Mouse (Mus musculus) limb, embryonic 15.5 days (tissue): ENCODE measurements around the gene Stab2. TPM values are rescaled to one million over a fixed set of nuclear protein-coding genes. Genes with fewer than 3 reads are reported as not detected.

Experiments used
- ATAC-seq: fragments of 200-750 bp; cut with Nextera tagmentation; 2 replicates; pipeline ENCODE4 v1.8.0; 2017; ENCODE audit warnings: low read depth, moderate TSS enrichment; ENCODE audit not compliant: insufficient number of reproducible peaks, low FRiP score, low TSS enrichment
- H3K27ac ChIP-seq: fragments of 300-500 bp; sonication (generic); 2 replicates; pipeline ENCODE4 v1.5.1; 2015; ENCODE audit warnings: moderate library complexity, mild to moderate bottlenecking, inconsistent platforms
- H3K27me3 ChIP-seq: fragments of 300-500 bp; sonication (generic); 2 replicates; pipeline ENCODE4 v1.6.1; 2015; ENCODE audit warnings: inconsistent platforms
- H3K36me3 ChIP-seq: fragments of 300-500 bp; sonication (generic); 2 replicates; pipeline ENCODE4 v1.6.1; 2015; ENCODE audit warnings: inconsistent platforms
- H3K4me1 ChIP-seq: fragments of 300-500 bp; sonication (generic); 2 replicates; pipeline ENCODE4 v1.6.1; 2015; ENCODE audit warnings: inconsistent platforms
- H3K4me2 ChIP-seq: fragments of 300-500 bp; sonication (generic); 2 replicates; pipeline ENCODE4 v1.6.1; 2015; ENCODE audit warnings: mild to moderate bottlenecking, inconsistent platforms
- H3K4me3 ChIP-seq: fragments of 300-500 bp; sonication (generic); 2 replicates; pipeline ENCODE4 v1.5.1; 2015; ENCODE audit warnings: mild to moderate bottlenecking, inconsistent platforms
- H3K9ac ChIP-seq: fragments of 300-500 bp; sonication (generic); 2 replicates; pipeline ENCODE4 v1.6.1; 2015; ENCODE audit warnings: inconsistent platforms
- H3K9me3 ChIP-seq: fragments of 300-500 bp; sonication (generic); 2 replicates; pipeline ENCODE4 v1.6.1; 2016; ENCODE audit warnings: inconsistent platforms
- WGBS: fragments of 180-500 bp; shearing (Covaris S2); methylation state at CpG from one replicate; pipeline ENCODE4 v1.1.7; 2015; 5-methylcytosine and 5-hydroxymethylcytosine counted together
- polyA plus RNA-seq: library from polyadenylated mRNA; unstranded; fragments of >200 nt; fragmentation: Nextera tagmentation; extraction: Ambion mirVana; gene quantifications from 2 replicates; pipeline ENCODE4 v1.2.1, GENCODE M21; 2015

Gene Stab2
- 0.14 and 0.23 TPM in 2 replicates for polyA plus RNA-seq

DNA sequence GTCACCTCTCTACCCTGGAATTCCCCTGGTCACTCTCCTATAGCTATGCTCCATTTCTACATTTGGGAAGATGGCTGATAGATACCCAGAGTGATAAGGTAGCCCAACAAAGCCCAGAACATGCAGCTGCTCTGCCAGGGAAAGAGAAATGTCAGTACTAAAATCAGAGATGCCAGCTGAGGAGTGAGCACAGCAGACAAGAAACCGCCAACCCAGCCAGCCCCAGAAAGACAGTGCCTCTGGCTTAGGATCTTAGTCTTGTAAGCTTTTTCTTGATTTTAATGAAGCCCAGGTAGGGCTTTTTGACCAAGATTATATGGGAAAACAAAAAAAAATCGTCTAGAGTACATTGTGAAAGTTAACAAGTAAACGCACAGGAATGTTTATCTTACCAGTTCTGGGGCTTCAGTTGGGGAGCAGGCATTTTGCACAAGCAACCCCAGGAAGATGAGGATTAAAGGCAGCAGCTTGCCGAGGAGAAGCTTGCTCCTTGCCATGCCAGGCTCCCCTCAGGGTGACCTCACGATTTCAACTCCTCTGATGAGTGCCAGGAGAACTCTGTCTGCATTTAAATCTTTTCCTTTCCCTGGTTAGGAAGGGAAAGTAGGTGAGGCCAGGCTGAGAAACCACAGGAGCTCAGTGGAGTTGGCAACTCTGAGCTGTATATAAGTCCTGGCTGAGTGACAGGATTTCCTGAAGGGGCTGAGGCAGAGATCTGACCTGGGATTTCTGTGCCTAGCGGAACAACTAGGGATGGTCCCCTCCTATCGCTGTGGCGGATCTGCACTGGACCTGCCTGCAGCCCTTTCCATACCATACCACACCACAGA, at the start of gene Stab2:
Stab2 (minus strand) TSS at position 641 of the 830 bp plus-strand sequence.
- H3K4me1 ChIP-seq: no peaks in the 10 kb centered on the region
- H3K27ac ChIP-seq: no peak within 1 kb of the TSS
- H3K9me3 ChIP-seq: no peaks in the 10 kb centered on the region
- ATAC-seq: no peak
- H3K9ac ChIP-seq: no peak within 1 kb of the TSS
- no peak within 1 kb of the TSS for H3K4me2 ChIP-seq
- H3K4me3 ChIP-seq: no peak within 1 kb of the TSS
- H3K27me3 ChIP-seq: no peaks in the 10 kb centered on the region
- H3K36me3 ChIP-seq: no peaks in the 10 kb centered on the region
- 51% methylated on average over 8 of the region's 8 CpGs for WGBS

DNA sequence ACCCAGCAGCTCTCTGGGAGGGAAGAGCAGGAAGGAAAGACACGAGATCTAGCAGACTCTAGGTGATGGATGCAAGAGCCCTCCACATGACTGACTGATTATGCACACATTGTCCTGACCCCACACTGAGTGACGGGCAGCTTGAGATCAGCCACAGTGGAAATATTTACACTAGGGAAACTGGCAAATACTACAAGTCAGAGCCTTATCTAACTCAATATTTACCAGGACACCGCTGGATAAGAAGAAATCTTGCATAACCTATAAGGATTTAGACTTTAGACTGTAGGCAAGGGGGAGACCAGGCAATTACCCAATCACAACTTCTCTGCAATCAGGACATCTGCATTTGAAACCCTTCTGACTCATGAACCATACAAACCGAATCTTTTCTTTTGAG, 43.9 kb upstream of the Stab2 start:
- ATAC-seq: no peak
- Histone ChIP-seq H3K4me3 (no peak overlapping the region), H3K36me3 (no peaks in the 10 kb centered on the region), H3K27me3 (no peaks in the 10 kb centered on the region), H3K4me2 (no peak overlapping the region), H3K9ac (no peak overlapping the region), H3K9me3 (no peaks in the 10 kb centered on the region), H3K4me1 (no peaks in the 10 kb centered on the region), H3K27ac (no peak overlapping the region)
- WGBS: 69% methylated on average over 4 of the region's 4 CpGs

DNA sequence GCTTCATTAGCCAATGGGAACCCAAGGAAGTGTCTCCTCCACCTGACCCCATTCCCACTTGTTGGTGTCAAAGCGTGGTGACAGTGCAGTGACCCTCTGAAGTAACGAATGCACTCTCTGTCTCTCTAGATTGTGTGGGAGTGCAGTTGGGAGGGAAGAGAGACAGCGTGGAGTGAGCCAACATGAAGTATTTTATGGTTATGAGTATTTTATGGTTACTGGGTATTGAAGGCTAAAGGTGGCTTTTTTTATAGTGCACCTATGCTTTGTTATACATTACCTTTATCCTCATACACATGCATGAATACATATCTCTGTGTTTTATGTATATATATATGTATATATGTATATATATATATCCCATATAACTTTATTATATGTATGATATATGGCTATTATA, 41.4 kb upstream of the Stab2 start:
- no peaks in the 10 kb centered on the region for H3K4me1 ChIP-seq
- no peak for ATAC-seq

DNA sequence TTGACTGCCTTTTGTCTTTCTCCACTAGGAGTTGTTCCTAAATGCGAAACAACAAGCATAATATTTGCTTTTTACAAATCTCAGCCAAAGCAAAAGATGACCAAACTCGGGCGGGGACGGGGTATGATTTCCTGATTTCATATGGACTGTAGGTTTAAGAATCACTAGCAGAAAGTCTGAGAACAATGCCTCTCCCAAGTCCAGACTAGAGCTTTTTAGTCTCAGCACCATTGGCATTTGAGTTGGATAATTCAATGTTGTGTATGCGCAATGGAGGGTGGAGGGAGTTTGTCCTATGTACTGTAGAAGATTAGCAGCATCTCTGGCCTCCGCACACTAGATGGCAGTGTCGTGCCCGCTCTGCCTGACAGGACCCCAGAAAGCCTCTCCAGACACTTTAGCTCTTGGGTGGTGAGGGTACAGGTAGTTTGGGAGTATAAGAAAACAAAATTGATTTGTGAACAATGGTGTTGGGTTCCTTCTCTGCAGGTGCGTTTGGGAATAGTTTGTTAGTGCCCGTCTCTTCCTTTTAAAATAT, 39.2 kb upstream of the Stab2 start:
- Histone ChIP-seq H3K4me3 (no peak overlapping the region), H3K4me1 (no peaks in the 10 kb centered on the region), H3K36me3 (no peaks in the 10 kb centered on the region), H3K4me2 (no peak overlapping the region), H3K27ac (no peak overlapping the region), H3K9me3 (no peaks in the 10 kb centered on the region), H3K9ac (no peak overlapping the region), H3K27me3 (no peaks in the 10 kb centered on the region)
- ATAC-seq: no peak
- 89% methylated on average over 10 of the region's 10 CpGs for WGBS

More for the DNA sequence above, 41.4 kb upstream of the Stab2 start:
- WGBS: 73% methylated on average over 3 of the region's 3 CpGs
- Histone ChIP-seq H3K36me3 (no peaks in the 10 kb centered on the region), H3K4me3 (no peak overlapping the region), H3K27me3 (no peaks in the 10 kb centered on the region), H3K27ac (no peak overlapping the region), H3K9ac (no peak overlapping the region), H3K9me3 (no peaks in the 10 kb centered on the region), H3K4me2 (no peak overlapping the region)

DNA sequence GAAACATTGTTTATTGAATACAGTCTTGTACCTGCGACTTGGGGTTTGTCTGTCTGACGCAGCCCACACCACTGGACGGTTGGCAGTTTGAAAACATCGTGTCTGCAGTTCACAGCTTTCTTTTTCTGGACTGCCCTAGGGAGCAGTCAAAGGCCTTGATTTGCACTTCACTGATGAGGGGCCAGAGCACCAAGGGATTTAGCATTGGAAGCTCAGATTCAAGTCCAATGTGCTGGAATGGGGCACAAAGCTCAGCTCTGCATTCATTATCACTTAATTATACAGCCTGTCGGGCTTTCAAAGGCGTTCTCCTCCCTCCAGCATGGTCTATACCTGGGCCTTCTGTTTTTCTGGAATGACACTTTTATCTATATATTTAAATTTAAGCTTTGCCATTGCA, 38.6 kb upstream of the Stab2 start:
- no peak overlapping the region for H3K27ac ChIP-seq

DNA sequence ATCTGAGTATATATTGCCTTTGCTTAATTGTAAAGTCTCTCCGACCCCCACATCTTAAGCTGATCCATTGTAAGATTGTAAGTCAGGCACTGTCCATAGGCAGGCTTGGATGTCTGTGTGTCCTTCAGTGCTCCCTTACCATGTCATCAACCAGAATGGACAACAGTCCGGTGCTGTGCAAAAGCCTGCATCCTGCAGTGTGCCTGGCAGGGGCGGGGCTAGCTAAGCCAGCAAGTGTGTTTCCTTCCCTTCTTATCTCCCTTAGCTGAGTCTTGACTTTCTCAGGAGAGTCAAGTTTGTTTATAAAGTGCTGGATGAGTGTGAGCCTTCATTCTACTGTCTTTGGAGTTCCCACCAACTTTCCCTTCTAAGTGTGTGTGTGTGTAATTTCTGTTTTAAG, 37.4 kb upstream of the Stab2 start:
- Histone ChIP-seq H3K4me1 (no peaks in the 10 kb centered on the region), H3K27ac (no peak overlapping the region), H3K4me3 (no peak overlapping the region), H3K4me2 (no peak overlapping the region), H3K36me3 (no peaks in the 10 kb centered on the region), H3K9me3 (no peaks in the 10 kb centered on the region), H3K9ac (no peak overlapping the region), H3K27me3 (no peaks in the 10 kb centered on the region)
- 77% methylated on average over 3 of the region's 3 CpGs for WGBS
- no peak for ATAC-seq

More for the DNA sequence above, 38.6 kb upstream of the Stab2 start:
- no peaks in the 10 kb centered on the region for H3K36me3 ChIP-seq
- H3K4me1 ChIP-seq: no peaks in the 10 kb centered on the region
- no peak overlapping the region for H3K9ac ChIP-seq
- H3K27me3 ChIP-seq: no peaks in the 10 kb centered on the region
- no peak overlapping the region for H3K4me3 ChIP-seq
- 33% methylated on average over 6 of the region's 6 CpGs for WGBS
- no peak for ATAC-seq
- no peaks in the 10 kb centered on the region for H3K9me3 ChIP-seq
- H3K4me2 ChIP-seq: no peak overlapping the region

DNA sequence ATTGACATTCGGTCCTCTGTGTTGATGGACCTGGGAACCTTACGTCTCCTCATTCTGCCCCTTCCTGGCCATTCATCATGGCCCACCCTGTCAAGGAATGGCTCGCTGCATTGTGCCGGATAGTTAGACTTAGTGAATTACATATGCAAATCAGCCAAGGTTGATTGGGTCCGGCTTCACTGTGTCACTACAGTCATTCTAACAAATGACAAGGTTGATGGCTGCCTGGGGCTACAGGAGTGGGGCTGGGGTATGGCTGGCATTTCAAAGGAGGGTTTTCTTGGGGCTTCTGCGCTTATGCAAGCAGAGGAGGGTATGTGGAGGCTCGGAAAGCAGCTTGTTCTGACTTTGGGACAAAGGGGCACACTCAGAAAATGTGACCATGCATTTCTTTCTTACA, 33.4 kb upstream of the Stab2 start:
- Histone ChIP-seq H3K36me3 (no peaks in the 10 kb centered on the region), H3K27me3 (no peaks in the 10 kb centered on the region), H3K4me2 (no peak overlapping the region), H3K27ac (no peak overlapping the region), H3K4me1 (no peaks in the 10 kb centered on the region), H3K9me3 (no peaks in the 10 kb centered on the region), H3K4me3 (no peak overlapping the region), H3K9ac (no peak overlapping the region)
- no peak for ATAC-seq
- 85% methylated on average over 7 of the region's 7 CpGs for WGBS

DNA sequence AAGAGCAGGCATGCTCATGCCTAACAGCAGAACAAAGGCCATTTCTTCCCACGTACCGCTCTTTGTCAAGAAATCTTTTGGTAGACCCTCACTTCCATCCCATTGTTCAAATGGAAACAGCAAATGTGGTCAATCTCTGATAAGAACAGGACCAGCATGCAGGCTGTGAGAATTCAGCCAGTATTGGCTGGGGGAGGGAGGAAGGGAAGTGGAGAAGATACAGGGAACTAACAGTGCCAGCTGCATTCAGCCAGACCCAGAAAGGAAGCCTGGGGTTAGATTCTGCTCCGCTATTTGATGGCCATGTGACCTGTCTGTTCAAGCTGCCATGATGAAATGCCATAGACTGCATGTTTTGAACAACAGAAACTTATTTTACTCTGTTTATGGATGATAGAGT, 32.0 kb upstream of the Stab2 start:
- Histone ChIP-seq H3K27ac (no peak overlapping the region), H3K4me2 (no peak overlapping the region), H3K4me3 (no peak overlapping the region), H3K36me3 (no peaks in the 10 kb centered on the region), H3K27me3 (no peaks in the 10 kb centered on the region), H3K9me3 (no peaks in the 10 kb centered on the region), H3K9ac (no peak overlapping the region), H3K4me1 (no peaks in the 10 kb centered on the region)
- no peak for ATAC-seq
- WGBS: 89% methylated on average over 3 of the region's 3 CpGs

DNA sequence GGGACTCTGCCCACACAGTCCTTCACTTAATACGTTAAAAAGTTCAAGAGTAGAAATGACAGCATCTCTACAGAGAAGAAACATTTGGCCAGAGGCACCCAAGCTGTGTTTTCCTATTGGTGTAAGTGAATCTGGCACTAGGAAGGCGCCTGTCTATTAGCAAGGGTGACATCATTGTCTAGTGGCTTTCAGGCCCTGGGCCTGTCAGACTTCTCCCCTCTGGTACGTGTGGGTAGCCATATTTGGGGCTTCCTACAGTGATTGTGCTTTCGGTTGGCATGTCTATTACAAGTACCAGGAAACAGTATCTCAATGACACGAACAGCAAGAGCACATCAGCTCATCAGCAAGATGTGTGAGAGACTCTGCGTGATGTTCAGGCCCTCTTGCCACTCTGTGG, 31.5 kb upstream of the Stab2 start:
- Histone ChIP-seq H3K27ac (no peak overlapping the region), H3K9ac (no peak overlapping the region), H3K4me2 (no peak overlapping the region), H3K4me3 (no peak overlapping the region), H3K4me1 (no peaks in the 10 kb centered on the region), H3K36me3 (no peaks in the 10 kb centered on the region), H3K9me3 (no peaks in the 10 kb centered on the region), H3K27me3 (no peaks in the 10 kb centered on the region)
- ATAC-seq: no peak
- 78% methylated on average over 6 of the region's 6 CpGs for WGBS

DNA sequence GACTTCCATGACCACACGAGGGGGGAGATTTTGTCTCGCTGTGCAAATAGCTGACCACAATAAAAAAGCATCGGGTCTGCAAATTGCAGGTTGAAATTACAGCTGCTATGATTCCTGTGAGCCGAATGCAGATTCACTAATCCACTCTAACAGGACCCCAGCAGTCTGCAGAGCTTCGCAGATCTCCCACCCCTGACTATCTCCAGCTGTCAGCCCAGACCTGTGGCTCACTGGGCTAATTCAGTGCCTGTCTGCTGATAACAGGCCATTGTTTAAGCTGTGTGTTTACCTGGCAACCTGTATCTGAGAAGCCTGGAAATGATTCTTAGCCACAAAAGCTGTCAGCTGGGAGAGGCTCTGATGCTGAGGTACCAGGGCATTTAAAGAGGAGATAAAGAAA, 29.2 kb upstream of the Stab2 start:
- no peak overlapping the region for H3K9ac ChIP-seq
- H3K27me3 ChIP-seq: no peaks in the 10 kb centered on the region
- H3K4me2 ChIP-seq: no peak overlapping the region
- H3K4me1 ChIP-seq: no peaks in the 10 kb centered on the region
- no peak for ATAC-seq
- H3K4me3 ChIP-seq: no peak overlapping the region
- no peaks in the 10 kb centered on the region for H3K9me3 ChIP-seq
- H3K36me3 ChIP-seq: no peaks in the 10 kb centered on the region
- WGBS: 31% methylated on average over 5 of the region's 5 CpGs
- H3K27ac ChIP-seq: no peak overlapping the region

DNA sequence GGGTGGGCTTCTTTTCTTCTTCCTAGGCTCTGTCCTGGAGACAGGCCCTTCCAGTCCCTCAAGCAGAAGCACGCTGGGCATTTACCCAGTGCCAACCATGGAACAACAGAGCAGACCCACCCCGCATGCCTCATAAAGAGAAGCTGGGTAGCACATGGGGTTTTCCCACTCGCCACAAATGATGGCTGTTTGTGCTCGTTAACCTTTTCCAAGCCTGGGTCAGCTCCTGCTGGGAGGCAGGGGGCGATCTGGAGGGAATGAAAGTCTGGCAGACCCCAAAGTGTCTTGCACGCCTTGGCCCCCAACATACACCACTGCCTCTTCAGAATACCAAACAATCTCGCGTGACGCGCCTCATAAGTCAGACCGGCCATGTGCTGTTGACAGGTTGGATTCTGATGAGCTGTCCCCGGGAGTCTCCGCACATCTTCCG, 28.5 kb upstream of the Stab2 start:
- no peaks in the 10 kb centered on the region for H3K27me3 ChIP-seq
- no peaks in the 10 kb centered on the region for H3K9me3 ChIP-seq
- no peaks in the 10 kb centered on the region for H3K36me3 ChIP-seq
- no peak overlapping the region for H3K9ac ChIP-seq
- H3K27ac ChIP-seq: no peak overlapping the region
- no peaks in the 10 kb centered on the region for H3K4me1 ChIP-seq
- H3K4me3 ChIP-seq: no peak overlapping the region
- no peak overlapping the region for H3K4me2 ChIP-seq
- no peak for ATAC-seq
- 49% methylated on average over 14 of the region's 14 CpGs for WGBS

DNA sequence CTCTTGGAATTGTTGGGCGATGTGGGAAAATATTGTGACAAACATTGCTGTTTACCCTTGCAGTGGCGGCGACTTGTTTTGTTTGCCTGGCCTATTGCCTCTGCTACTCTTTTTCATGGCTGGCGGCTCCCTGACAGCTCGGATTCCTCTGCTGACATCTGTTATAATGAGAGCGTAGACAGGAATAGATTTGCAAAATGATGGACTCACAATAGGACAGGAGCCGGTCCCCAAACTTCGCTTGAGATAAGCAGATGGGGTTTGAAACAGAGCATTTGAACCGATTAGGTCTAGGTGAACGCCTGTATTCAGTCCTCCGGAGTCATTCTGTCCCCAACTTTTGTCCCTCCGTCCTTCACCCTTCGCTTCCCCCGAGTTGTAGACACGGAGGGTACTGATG, 28.0 kb upstream of the Stab2 start:
- Histone ChIP-seq H3K4me2 (no peak overlapping the region), H3K27me3 (no peaks in the 10 kb centered on the region), H3K9ac (no peak overlapping the region), H3K4me1 (no peaks in the 10 kb centered on the region), H3K9me3 (no peaks in the 10 kb centered on the region), H3K27ac (no peak overlapping the region), H3K36me3 (no peaks in the 10 kb centered on the region), H3K4me3 (no peak overlapping the region)
- WGBS: 87% methylated on average over 15 of the region's 15 CpGs
- ATAC-seq: no peak
